Mouse (Mus musculus): ENCODE measurements at regions not wholly inside any gene's neighbourhood (a gene's known extent, or its start where the extent isn't known, plus 50 kb on each side); places are given as distances from the start of the nearest gene placed in this dataset.

- no peak for TF ChIP-seq CTCF (IDR thresholded peaks at IDR 0.05)
- Histone ChIP-seq H3K4me1 (ENCODE audit: insufficient read depth, low read length) (peaks cover 2% of the 10 kb centered on the region; the same call in 1 of the 2 replicates), H3K27me3 (ENCODE audit: insufficient read depth, low read length) (no peaks in the 10 kb centered on the region), H3K36me3 (ENCODE audit: insufficient read depth, low read length) (no peaks in the 10 kb centered on the region), H3K27ac (ENCODE audit: low read depth, low read length) (0 out of 2 replicates have a peak overlapping the region, but pooled peaks have one; percentile 38), H3K4me2 (ENCODE audit: low read depth, low read length, poor library complexity, severe bottlenecking) (no peak overlapping the region), H3K9ac (replicated peaks; ENCODE audit: low read length, poor library complexity, severe bottlenecking) (no peak overlapping the region), H3K9me3 (ENCODE audit: low read length) (no peaks in the 10 kb centered on the region), H3K4me3 (ENCODE audit: low read depth, low read length) (no peak overlapping the region)
- ATAC-seq (ENCODE audit: low FRiP score) (no peak), DNase-seq (ENCODE audit: low spot score) (peak; percentile 16)
- 25% methylated on average over 12 of the region's 12 CpGs for WGBS
Observed at GRCm38 (mm10) chr1:76489681-76490492, 943.8 kb downstream of the Slc4a3 start.

DNA sequence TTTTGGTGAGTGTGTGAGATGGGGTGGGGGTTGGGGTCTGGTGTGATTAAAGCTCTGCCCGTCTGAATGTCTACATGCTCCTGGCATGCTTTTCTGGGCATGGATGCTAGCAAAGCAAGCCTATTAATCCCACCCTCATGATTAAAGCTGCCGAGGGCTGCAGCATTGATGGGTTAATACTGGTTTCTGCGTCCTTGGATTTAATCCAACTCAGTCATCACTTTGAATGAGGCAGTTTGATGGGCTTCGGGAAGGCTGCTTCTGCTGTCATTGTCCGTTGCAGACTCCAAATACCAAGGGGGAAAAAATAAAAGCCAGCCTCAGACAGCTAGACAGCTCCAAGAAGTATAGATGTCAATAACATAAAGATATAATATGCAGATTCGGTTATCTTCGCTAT is 944.7 kb downstream of the Slc4a3 start:
- DNase-seq (ENCODE audit: low spot score), result peak; percentile 86
- Histone ChIP-seq H3K27ac (ENCODE audit: low read depth, low read length) (0 out of 2 replicates have a peak overlapping the region, but pooled peaks have one; percentile 12), H3K4me3 (ENCODE audit: low read depth, low read length) (no peak overlapping the region)

DNA sequence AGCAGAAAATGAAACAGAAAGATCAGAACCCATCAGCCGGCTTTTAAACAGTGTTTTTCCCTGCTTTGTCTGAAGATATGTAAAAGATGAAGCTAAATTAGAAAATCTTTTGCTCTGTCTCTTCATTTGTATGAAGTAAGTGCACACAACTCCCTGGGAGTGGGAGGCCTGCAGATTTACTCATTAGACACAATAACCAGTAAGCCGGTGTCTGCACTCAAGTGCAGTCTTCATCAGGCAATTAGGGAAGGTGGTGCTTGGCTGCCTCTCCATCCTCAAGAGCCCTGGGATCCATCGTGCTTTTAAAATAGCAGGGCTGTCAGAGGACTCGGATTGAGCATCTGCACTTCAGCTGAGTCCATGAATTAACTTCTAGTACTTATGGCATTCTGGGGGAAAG is 945.1 kb downstream of the Slc4a3 start:
- no peak for TF ChIP-seq CTCF (IDR thresholded peaks at IDR 0.05)
- H3K27me3 ChIP-seq (ENCODE audit: insufficient read depth, low read length), result no peaks in the 10 kb centered on the region
- H3K9ac ChIP-seq (replicated peaks; ENCODE audit: low read length, poor library complexity, severe bottlenecking), result no peak overlapping the region
- H3K4me2 ChIP-seq (ENCODE audit: low read depth, low read length, poor library complexity, severe bottlenecking), result 0 out of 2 replicates have a peak overlapping the region, but pooled peaks have one; percentile 13
- peak overlapping the region; percentile 12; the same call in 1 of the 2 replicates for H3K27ac ChIP-seq (ENCODE audit: low read depth, low read length)
- peaks cover 2% of the 10 kb centered on the region; the same call in 1 of the 2 replicates for H3K4me1 ChIP-seq (ENCODE audit: insufficient read depth, low read length)
- no peaks in the 10 kb centered on the region for H3K36me3 ChIP-seq (ENCODE audit: insufficient read depth, low read length)
- DNase-seq (ENCODE audit: low spot score) (peak; percentile 47), ATAC-seq (ENCODE audit: low FRiP score) (no peak)
- H3K4me3 ChIP-seq (ENCODE audit: low read depth, low read length), result no peak overlapping the region
- no peaks in the 10 kb centered on the region for H3K9me3 ChIP-seq (ENCODE audit: low read length)
- WGBS, result 13% methylated on average over 4 of the region's 4 CpGs

More for the DNA sequence above, 944.7 kb downstream of the Slc4a3 start:
- H3K36me3 ChIP-seq (ENCODE audit: insufficient read depth, low read length), result no peaks in the 10 kb centered on the region
- no peak for ATAC-seq (ENCODE audit: low FRiP score)
- 12% methylated on average over 7 of the region's 7 CpGs for WGBS
- H3K4me1 ChIP-seq (ENCODE audit: insufficient read depth, low read length), result peaks cover 2% of the 10 kb centered on the region; the same call in 1 of the 2 replicates
- H3K9me3 ChIP-seq (ENCODE audit: low read length), result no peaks in the 10 kb centered on the region
- 0 out of 2 replicates have a peak overlapping the region, but pooled peaks have one; percentile 19 for H3K9ac ChIP-seq (replicated peaks; ENCODE audit: low read length, poor library complexity, severe bottlenecking)
- H3K4me2 ChIP-seq (ENCODE audit: low read depth, low read length, poor library complexity, severe bottlenecking), result peak overlapping the region; percentile 13; the same call in 1 of the 2 replicates
- no peaks in the 10 kb centered on the region for H3K27me3 ChIP-seq (ENCODE audit: insufficient read depth, low read length)
- TF ChIP-seq CTCF (IDR thresholded peaks at IDR 0.05), result no peak

GRCm38 (mm10) chr1:76505150-76505549 is 959.1 kb downstream of the Slc4a3 start:
- no peak for TF ChIP-seq CTCF (IDR thresholded peaks at IDR 0.05)
- ATAC-seq (ENCODE audit: low FRiP score), result no peak

DNA sequence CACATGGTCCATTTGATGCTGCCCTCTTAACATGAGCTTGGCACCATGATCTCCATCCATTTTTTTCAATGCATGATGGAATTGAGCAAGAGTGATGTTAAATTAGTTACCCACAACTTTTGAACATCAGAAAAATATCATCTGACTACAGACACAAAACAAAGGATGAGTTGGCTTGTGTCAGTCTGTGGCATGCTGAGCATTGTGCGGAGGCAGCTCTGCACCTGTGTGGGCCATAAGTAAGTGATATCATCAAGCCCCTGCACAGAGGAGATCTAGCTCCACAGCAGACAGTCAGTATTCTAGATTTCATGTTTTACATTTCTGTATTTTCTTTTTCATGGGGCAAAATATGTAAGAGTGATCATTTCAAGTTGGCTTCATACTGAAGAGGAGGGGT is 962.8 kb downstream of the Slc4a3 start:
- Histone ChIP-seq H3K9me3 (ENCODE audit: low read length) (no peaks in the 10 kb centered on the region), H3K4me2 (ENCODE audit: low read depth, low read length, poor library complexity, severe bottlenecking) (no peak overlapping the region), H3K4me1 (ENCODE audit: insufficient read depth, low read length) (no peaks in the 10 kb centered on the region), H3K4me3 (ENCODE audit: low read depth, low read length) (no peak overlapping the region), H3K36me3 (ENCODE audit: insufficient read depth, low read length) (no peaks in the 10 kb centered on the region), H3K27ac (ENCODE audit: low read depth, low read length) (no peak overlapping the region), H3K27me3 (ENCODE audit: insufficient read depth, low read length) (no peaks in the 10 kb centered on the region), H3K9ac (replicated peaks; ENCODE audit: low read length, poor library complexity, severe bottlenecking) (no peak overlapping the region)
- ATAC-seq (ENCODE audit: low FRiP score), result no peak
- no peak for TF ChIP-seq CTCF (IDR thresholded peaks at IDR 0.05)
- no peak for DNase-seq (ENCODE audit: low spot score)
- 96% methylated on average over 1 of the region's 1 CpGs for WGBS

More at GRCm38 (mm10) chr1:76505150-76505549, 959.1 kb downstream of the Slc4a3 start:
- DNase-seq (ENCODE audit: low spot score), result no peak
- H3K27me3 ChIP-seq (ENCODE audit: insufficient read depth, low read length), result no peaks in the 10 kb centered on the region
- no peak overlapping the region for H3K4me2 ChIP-seq (ENCODE audit: low read depth, low read length, poor library complexity, severe bottlenecking)
- H3K4me1 ChIP-seq (ENCODE audit: insufficient read depth, low read length), result no peaks in the 10 kb centered on the region
- H3K36me3 ChIP-seq (ENCODE audit: insufficient read depth, low read length), result no peaks in the 10 kb centered on the region
- no peak overlapping the region for H3K4me3 ChIP-seq (ENCODE audit: low read depth, low read length)
- H3K9me3 ChIP-seq (ENCODE audit: low read length), result no peaks in the 10 kb centered on the region
- H3K9ac ChIP-seq (replicated peaks; ENCODE audit: low read length, poor library complexity, severe bottlenecking), result no peak overlapping the region
- no peak overlapping the region for H3K27ac ChIP-seq (ENCODE audit: low read depth, low read length)

DNA sequence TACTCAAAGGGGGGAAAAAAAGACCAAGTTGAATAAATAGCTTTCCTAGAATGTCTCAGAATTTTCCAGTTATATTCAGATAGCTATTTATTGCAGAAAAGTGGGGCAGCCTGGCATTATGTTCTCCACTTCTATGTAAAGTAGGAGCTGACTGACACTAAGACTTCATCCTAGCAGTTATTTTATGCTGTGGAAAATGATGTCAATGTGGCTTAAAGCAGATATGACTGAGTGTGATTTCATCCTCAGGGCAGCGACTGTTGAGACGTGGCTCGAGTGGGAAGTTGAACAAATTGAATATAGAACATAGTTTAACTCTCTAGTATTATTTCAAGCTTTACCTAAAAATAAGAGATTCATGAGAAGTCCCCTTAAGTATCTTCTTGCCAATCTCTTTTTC is 963.4 kb downstream of the Slc4a3 start:
- no peak for ATAC-seq (ENCODE audit: low FRiP score)
- no peak overlapping the region for H3K4me3 ChIP-seq (ENCODE audit: low read depth, low read length)
- DNase-seq (ENCODE audit: low spot score), result no peak
- H3K9me3 ChIP-seq (ENCODE audit: low read length), result no peaks in the 10 kb centered on the region
- H3K9ac ChIP-seq (replicated peaks; ENCODE audit: low read length, poor library complexity, severe bottlenecking), result no peak overlapping the region
- TF ChIP-seq CTCF (IDR thresholded peaks at IDR 0.05), result no peak
- no peaks in the 10 kb centered on the region for H3K4me1 ChIP-seq (ENCODE audit: insufficient read depth, low read length)
- no peak overlapping the region for H3K4me2 ChIP-seq (ENCODE audit: low read depth, low read length, poor library complexity, severe bottlenecking)
- H3K27me3 ChIP-seq (ENCODE audit: insufficient read depth, low read length), result no peaks in the 10 kb centered on the region
- H3K27ac ChIP-seq (ENCODE audit: low read depth, low read length), result no peak overlapping the region
- no peaks in the 10 kb centered on the region for H3K36me3 ChIP-seq (ENCODE audit: insufficient read depth, low read length)
- 73% methylated on average over 3 of the region's 3 CpGs for WGBS

Measured in midbrain, postnatal 0 days (tissue).